Mouse (Mus musculus) liver, embryonic 16.5 days (tissue): ENCODE measurements around the gene Med24. TPM values are rescaled to one million over a fixed set of nuclear protein-coding genes. Genes with fewer than 3 reads are reported as not detected.

Experiments used
- ATAC-seq: fragments of 200-750 bp; cut with Nextera tagmentation; 2 replicates; pipeline ENCODE4 v1.8.0; 2017; ENCODE audit warnings: low read depth, mild to moderate bottlenecking, moderate number of reproducible peaks, moderate library complexity
- H3K27ac ChIP-seq: fragments of 300-500 bp; sonication (generic); 2 replicates; pipeline ENCODE4 v1.5.1; 2014; ENCODE audit warnings: mild to moderate bottlenecking, low read length
- H3K27me3 ChIP-seq: fragments of 300-500 bp; sonication (generic); 2 replicates; pipeline ENCODE4 v1.6.1; 2014; ENCODE audit warnings: low read depth, low read length, mixed read lengths; ENCODE audit not compliant: control insufficient read depth, insufficient read depth
- H3K36me3 ChIP-seq: fragments of 300-500 bp; sonication (generic); 2 replicates; pipeline ENCODE4 v1.6.1; 2014; ENCODE audit warnings: mild to moderate bottlenecking; ENCODE audit not compliant: control insufficient read depth, insufficient read depth
- H3K4me1 ChIP-seq: fragments of 300-500 bp; sonication (generic); 2 replicates; pipeline ENCODE4 v1.6.1; 2014; ENCODE audit warnings: low read depth, low read length, mixed read lengths; ENCODE audit not compliant: control insufficient read depth
- H3K4me2 ChIP-seq: fragments of 300-500 bp; sonication (generic); 2 replicates; pipeline ENCODE4 v1.6.1; 2014; ENCODE audit warnings: low read depth, low read length, mixed read lengths
- H3K4me3 ChIP-seq: fragments of 300-500 bp; sonication (generic); 2 replicates; pipeline ENCODE4 v1.5.1; 2014; ENCODE audit warnings: low read depth, mild to moderate bottlenecking, low read length
- H3K9ac ChIP-seq: fragments of 300-500 bp; sonication (generic); 2 replicates; pipeline ENCODE4 v1.6.1; 2014; ENCODE audit warnings: low read depth, low read length
- H3K9me3 ChIP-seq: fragments of 300-500 bp; sonication (generic); replicated peaks from 2 replicates; pipeline ENCODE4 v1.6.1; 2016; ENCODE audit warnings: low read length; ENCODE audit not compliant: control insufficient read depth
- WGBS: fragments of 180-500 bp; shearing (Covaris S2); extraction: QIAGEN DNeasy Blood & Tissue Kit; methylation state at CpG from one replicate; pipeline ENCODE4 v1.1.7; 2014; ENCODE audit not compliant: insufficient replicate concordance; 5-methylcytosine and 5-hydroxymethylcytosine counted together
- polyA plus RNA-seq: library from polyadenylated mRNA; unstranded; fragments of >200 nt; fragmentation: Nextera tagmentation; extraction: Ambion mirVana; gene quantifications from 2 replicates; pipeline ENCODE4 v1.2.1, GENCODE M21; 2015

Med24 gene
- polyA plus RNA-seq = 22.8 and 23.8 TPM in 2 replicates

- Histone ChIP-seq H3K27me3 (no peaks in the 10 kb centered on the region), H3K4me1 (peaks cover 9% of the 10 kb centered on the region), H3K36me3 (no peaks in the 10 kb centered on the region; the same call in 1 of the 2 replicates), H3K9ac (peak within 1 kb of the TSS; percentile 73), H3K9me3 (peaks cover 2% of the 10 kb centered on the region; the same call in 1 of the 2 replicates), H3K4me2 (peak within 1 kb of the TSS; percentile 79), H3K4me3 (peak within 1 kb of the TSS; percentile 83), H3K27ac (peak within 1 kb of the TSS; percentile 73)
- WGBS = under 1% methylated on average over 16 of the region's 16 CpGs
- peak; percentile 99 for ATAC-seq
These were observed at the start of gene Med24 for GRCm38 (mm10) chr11:98729119-98729588. Med24 (minus strand) TSS chr11:98729435.

DNA sequence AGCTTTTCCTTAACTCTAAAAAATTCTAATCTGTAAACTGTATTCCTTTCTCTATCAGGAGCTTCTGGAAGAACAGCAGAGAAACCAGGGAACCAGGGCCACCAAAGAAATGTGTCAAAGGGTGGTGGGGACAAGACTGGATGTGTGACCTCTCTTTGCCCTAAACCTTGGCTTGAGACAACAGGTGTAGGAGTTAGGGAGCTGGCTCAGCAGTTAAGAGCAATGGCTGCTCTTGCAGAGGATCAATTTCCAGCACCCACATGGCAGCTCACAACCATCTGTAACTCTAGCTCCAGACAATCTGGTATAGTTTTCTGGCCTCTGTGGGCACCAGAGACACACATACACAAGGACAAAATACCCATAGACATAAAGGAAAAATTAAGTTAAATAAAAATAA, 48.7 kb upstream of the Med24 start:
- Histone ChIP-seq H3K9ac (no peak overlapping the region), H3K9me3 (no peaks in the 10 kb centered on the region), H3K27ac (no peak overlapping the region), H3K4me3 (no peak overlapping the region), H3K27me3 (no peaks in the 10 kb centered on the region), H3K36me3 (no peaks in the 10 kb centered on the region), H3K4me1 (peaks cover 59% of the 10 kb centered on the region), H3K4me2 (no peak overlapping the region)
- ATAC-seq = no peak

GRCm38 (mm10) chr11:98776843-98777590, 47.8 kb upstream of the Med24 start:
- 9% methylated on average over 9 of the region's 9 CpGs for WGBS
- no peak for ATAC-seq
- H3K4me1 ChIP-seq = peaks cover 59% of the 10 kb centered on the region
- peak overlapping the region; percentile 15 for H3K4me2 ChIP-seq
- H3K4me3 ChIP-seq = no peak overlapping the region
- H3K27me3 ChIP-seq = no peaks in the 10 kb centered on the region
- no peaks in the 10 kb centered on the region for H3K9me3 ChIP-seq
- H3K9ac ChIP-seq = peak overlapping the region; percentile 32; the same call in 1 of the 2 replicates
- H3K36me3 ChIP-seq = no peaks in the 10 kb centered on the region
- peak overlapping the region; percentile 64 for H3K27ac ChIP-seq

GRCm38 (mm10) chr11:98776052-98776764, 47.0 kb upstream of the Med24 start:
- no peaks in the 10 kb centered on the region for H3K36me3 ChIP-seq
- H3K4me1 ChIP-seq = peaks cover 62% of the 10 kb centered on the region
- H3K27ac ChIP-seq = peak overlapping the region; percentile 78
- WGBS = 39% methylated on average over 12 of the region's 12 CpGs
- no peak for ATAC-seq
- H3K4me2 ChIP-seq = peak overlapping the region; percentile 73
- no peaks in the 10 kb centered on the region for H3K27me3 ChIP-seq
- H3K9ac ChIP-seq = no peak overlapping the region
- H3K4me3 ChIP-seq = no peak overlapping the region
- no peaks in the 10 kb centered on the region for H3K9me3 ChIP-seq

GRCm38 (mm10) chr11:98775348-98776051, 46.3 kb upstream of the Med24 start:
- Histone ChIP-seq H3K27me3 (no peaks in the 10 kb centered on the region), H3K36me3 (no peaks in the 10 kb centered on the region), H3K4me3 (peak overlapping the region; percentile 46), H3K9ac (peak overlapping the region; percentile 37), H3K9me3 (no peaks in the 10 kb centered on the region), H3K4me2 (peak overlapping the region; percentile 73), H3K27ac (peak overlapping the region; percentile 78), H3K4me1 (peaks cover 64% of the 10 kb centered on the region)
- ATAC-seq = peak; percentile 49
- 2% methylated on average over 15 of the region's 15 CpGs for WGBS

GRCm38 (mm10) chr11:98774582-98775347, 45.5 kb upstream of the Med24 start, which contains the start of gene Nr1d1:
Nr1d1 (minus strand) TSS chr11:98775333.
- H3K4me1 ChIP-seq = peaks cover 69% of the 10 kb centered on the region
- no peak for ATAC-seq
- H3K4me2 ChIP-seq = peak within 1 kb of the TSS; percentile 73
- H3K27ac ChIP-seq = peak within 1 kb of the TSS; percentile 78
- peak within 1 kb of the TSS; percentile 46 for H3K4me3 ChIP-seq
- H3K9me3 ChIP-seq = no peaks in the 10 kb centered on the region
- H3K9ac ChIP-seq = peak within 1 kb of the TSS; percentile 37
- H3K36me3 ChIP-seq = no peaks in the 10 kb centered on the region
- WGBS = under 1% methylated on average over 22 of the region's 22 CpGs
- H3K27me3 ChIP-seq = no peaks in the 10 kb centered on the region

- ATAC-seq = peak; percentile 90
- Histone ChIP-seq H3K27ac (0 out of 2 replicates have a peak overlapping the region, but pooled peaks have one; percentile 36), H3K9ac (0 out of 2 replicates have a peak overlapping the region, but pooled peaks have one; percentile 11)
These were observed 44.5 kb upstream of the Med24 start for GRCm38 (mm10) chr11:98773635-98774295.

More at GRCm38 (mm10) chr11:98773635-98774295, 44.5 kb upstream of the Med24 start:
- under 1% methylated on average over 37 of the region's 37 CpGs for WGBS
- peak overlapping the region; percentile 73 for H3K4me2 ChIP-seq
- H3K4me3 ChIP-seq = peak overlapping the region; percentile 46
- H3K4me1 ChIP-seq = peaks cover 79% of the 10 kb centered on the region
- no peaks in the 10 kb centered on the region for H3K27me3 ChIP-seq
- no peaks in the 10 kb centered on the region for H3K9me3 ChIP-seq
- no peaks in the 10 kb centered on the region for H3K36me3 ChIP-seq
